Mouse (Mus musculus): ENCODE measurements around the gene Gm10300.

Gm10300 gene

GRCm38 (mm10) chr4:132074077-132074932 is at the start of gene Gm10300:
Gm10300 (plus strand) TSS chr4:132074697.
- DNase-seq (ENCODE audit: low spot score): peak; percentile 46

GRCm38 (mm10) chr4:132025264-132025663 is 49.2 kb upstream of the Gm10300 start:
- DNase-seq (ENCODE audit: low spot score): no peak

GRCm38 (mm10) chr4:132025738-132026527 is 48.6 kb upstream of the Gm10300 start:
- no peak for DNase-seq (ENCODE audit: low spot score)

- no peak for DNase-seq (ENCODE audit: low spot score)
Measured at GRCm38 (mm10) chr4:132027167-132027566, 47.3 kb upstream of the Gm10300 start.

- DNase-seq (ENCODE audit: low spot score): no peak
Measured at GRCm38 (mm10) chr4:132027806-132028205, 46.7 kb upstream of the Gm10300 start.

GRCm38 (mm10) chr4:132029851-132030741 is 44.4 kb upstream of the Gm10300 start:
- no peak for DNase-seq (ENCODE audit: low spot score)

- no peak for DNase-seq (ENCODE audit: low spot score)
Measured at GRCm38 (mm10) chr4:132033183-132033582, 41.3 kb upstream of the Gm10300 start.

GRCm38 (mm10) chr4:132034242-132034641 is 40.3 kb upstream of the Gm10300 start:
- no peak for DNase-seq (ENCODE audit: low spot score)

GRCm38 (mm10) chr4:132037137-132037536 is 37.4 kb upstream of the Gm10300 start:
- DNase-seq (ENCODE audit: low spot score): no peak

GRCm38 (mm10) chr4:132037991-132038390 is 36.5 kb upstream of the Gm10300 start:
- no peak for DNase-seq (ENCODE audit: low spot score)

GRCm38 (mm10) chr4:132038809-132039208 is 35.7 kb upstream of the Gm10300 start:
- no peak for DNase-seq (ENCODE audit: low spot score)

GRCm38 (mm10) chr4:132039521-132039920 is 35.0 kb upstream of the Gm10300 start:
- no peak for DNase-seq (ENCODE audit: low spot score)

- no peak for DNase-seq (ENCODE audit: low spot score)
Measured at GRCm38 (mm10) chr4:132039975-132040645, 34.4 kb upstream of the Gm10300 start.

GRCm38 (mm10) chr4:132041471-132042332 is 32.8 kb upstream of the Gm10300 start:
- DNase-seq (ENCODE audit: low spot score): no peak

GRCm38 (mm10) chr4:132043726-132044125 is 30.8 kb upstream of the Gm10300 start:
- DNase-seq (ENCODE audit: low spot score): no peak

- DNase-seq (ENCODE audit: low spot score): no peak
Measured at GRCm38 (mm10) chr4:132048011-132048991, 26.2 kb upstream of the Gm10300 start.

- DNase-seq (ENCODE audit: low spot score): peak; percentile 78
Measured at GRCm38 (mm10) chr4:132048995-132049404, 25.5 kb upstream of the Gm10300 start.

- no peak for DNase-seq (ENCODE audit: low spot score)
Measured at GRCm38 (mm10) chr4:132049549-132050200, 24.8 kb upstream of the Gm10300 start.
